Mouse (Mus musculus): ENCODE measurements around the gene Mettl2. TPM values are rescaled to one million over a fixed set of nuclear protein-coding genes. Genes with fewer than 3 reads are reported as not detected.

Gene Mettl2
- polyA plus RNA-seq, 1 experiment from 2014 or later: 53.9 TPM

DNA sequence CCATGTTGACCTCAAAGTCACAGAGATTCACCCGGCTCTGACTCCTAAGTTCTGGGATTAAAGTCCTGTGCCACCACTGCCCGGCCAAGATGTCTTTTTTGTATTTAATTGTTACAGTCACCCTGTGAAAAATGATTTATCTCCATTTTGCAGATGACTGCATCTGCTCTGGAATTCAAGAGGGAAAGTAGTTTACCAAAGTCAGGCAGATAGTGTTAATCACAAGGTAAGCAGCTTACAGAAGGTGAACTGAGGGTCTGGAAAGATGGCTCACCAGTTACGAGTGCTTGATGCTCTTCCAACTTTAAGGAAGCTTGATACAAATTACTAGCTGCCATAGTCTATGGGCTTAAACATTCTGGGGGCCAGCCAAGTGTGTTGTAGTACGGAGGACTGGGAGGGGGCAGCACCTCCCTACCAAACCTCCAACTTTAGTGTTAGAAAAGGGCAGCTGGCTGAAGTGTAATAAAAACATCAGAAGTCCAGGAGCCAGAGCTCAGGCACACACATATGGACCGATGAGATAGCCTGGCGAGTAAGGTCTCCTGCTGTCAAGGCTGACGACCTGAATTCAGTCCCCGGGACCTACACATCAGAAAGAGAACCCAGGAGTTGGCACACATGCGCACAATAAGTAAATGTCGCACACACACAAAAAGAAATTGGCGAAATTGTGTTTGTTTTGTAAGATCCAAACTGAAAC, 18.4 kb downstream of the Mettl2 start:
- Histone ChIP-seq H3K36me3 (replicated peaks) (peaks cover 23% of the 10 kb centered on the region), H3K9me3 (no peaks in the 10 kb centered on the region), H3K27me3 (ENCODE audit: poor library complexity, severe bottlenecking) (no peaks in the 10 kb centered on the region), H3K4me1 (no peaks in the 10 kb centered on the region), H3K27ac (no peak overlapping the region), H3K4me3 (no peak overlapping the region)
- no peak for DNase-seq (ENCODE audit: extremely low spot score, low spot score)
- WGBS: 91% methylated on average over 11 of the region's 11 CpGs

DNA sequence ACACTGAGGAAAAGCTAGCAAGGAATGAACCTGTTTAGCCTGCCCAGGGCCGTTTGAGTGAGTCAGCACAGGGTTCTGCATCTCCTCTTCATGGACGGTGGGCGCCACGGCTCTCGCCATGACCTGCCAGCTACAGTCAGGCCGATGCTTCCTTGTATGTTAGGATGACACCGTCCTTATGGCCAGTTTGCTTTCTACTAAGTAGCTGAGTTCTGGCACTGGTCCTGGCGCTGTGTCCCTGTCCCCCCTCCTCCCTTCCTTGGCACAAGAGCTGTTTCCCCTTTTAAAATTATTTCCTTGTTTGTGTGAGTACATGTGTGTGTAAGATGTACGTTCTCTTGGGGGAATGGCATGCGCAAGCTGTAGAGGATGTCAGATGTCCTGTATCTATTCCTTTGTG, 19.0 kb downstream of the Mettl2 start:
- Histone ChIP-seq H3K27me3 (ENCODE audit: poor library complexity, severe bottlenecking) (0 out of 2 replicates have a peak, but pooled peaks cover under 1% of the 10 kb centered on the region), H3K27ac (no peak overlapping the region), H3K4me3 (no peak overlapping the region), H3K4me1 (no peaks in the 10 kb centered on the region), H3K36me3 (replicated peaks) (peaks cover 17% of the 10 kb centered on the region), H3K9me3 (no peaks in the 10 kb centered on the region)
- DNase-seq (ENCODE audit: extremely low spot score, low spot score): no peak
- 87% methylated on average over 10 of the region's 10 CpGs for WGBS

DNA sequence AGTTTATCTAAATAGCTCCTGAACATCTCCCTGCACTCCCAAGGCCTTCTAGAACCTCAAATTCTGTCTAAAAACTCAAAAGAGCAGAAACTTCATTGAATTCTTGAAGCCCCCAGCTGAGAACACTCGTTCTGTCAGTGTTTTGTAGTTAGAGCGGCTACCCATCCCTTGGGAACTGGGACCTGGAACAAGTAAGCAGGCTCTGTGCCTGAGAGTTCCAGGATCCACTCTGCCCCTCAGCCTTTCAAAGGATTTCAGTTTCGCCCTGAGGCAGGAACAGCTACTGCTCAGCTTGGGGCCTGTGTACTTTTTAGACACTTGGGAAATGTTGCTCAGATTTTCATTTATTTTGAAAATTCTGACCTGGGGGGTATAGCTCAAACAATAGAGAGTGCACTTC, 20.4 kb downstream of the Mettl2 start, which contains the start of gene Gm10842:
Gm10842 (plus strand) TSS at position 301 of the 400 bp plus-strand sequence.
- no peak for DNase-seq (ENCODE audit: extremely low spot score, low spot score)
- WGBS: 77% methylated on average over 3 of the region's 3 CpGs
- no peaks in the 10 kb centered on the region for H3K9me3 ChIP-seq
- peaks cover 5% of the 10 kb centered on the region for H3K36me3 ChIP-seq (replicated peaks)
- H3K4me1 ChIP-seq: peaks cover 11% of the 10 kb centered on the region
- no peak within 1 kb of the TSS for H3K27ac ChIP-seq
- H3K4me3 ChIP-seq: no peak within 1 kb of the TSS
- peaks cover 14% of the 10 kb centered on the region; the same call in 1 of the 2 replicates for H3K27me3 ChIP-seq (ENCODE audit: poor library complexity, severe bottlenecking)

DNA sequence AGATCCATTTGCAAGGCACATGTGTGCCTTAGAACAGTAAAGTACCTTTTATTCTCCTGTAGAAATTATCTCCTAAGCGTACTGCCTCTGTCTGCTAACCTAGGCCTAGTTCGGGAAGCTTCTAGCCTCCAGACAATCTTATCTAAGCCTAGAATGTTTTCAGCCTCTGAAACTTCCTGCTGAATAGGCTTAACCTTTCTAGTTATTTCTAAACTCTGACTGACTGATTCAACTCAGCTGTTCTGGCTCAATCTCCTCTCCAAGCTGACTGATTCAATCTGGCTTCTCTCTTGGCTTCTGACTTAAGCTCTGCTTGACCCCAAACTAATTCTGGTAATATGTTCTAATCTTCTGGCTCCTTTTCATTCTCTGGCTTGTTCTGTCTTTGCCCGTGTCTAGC, 23.1 kb downstream of the Mettl2 start:
- Histone ChIP-seq H3K27ac (no peak overlapping the region), H3K9me3 (no peaks in the 10 kb centered on the region), H3K36me3 (replicated peaks) (no peaks in the 10 kb centered on the region), H3K4me3 (no peak overlapping the region), H3K27me3 (ENCODE audit: poor library complexity, severe bottlenecking) (peaks cover 16% of the 10 kb centered on the region; the same call in 1 of the 2 replicates), H3K4me1 (peaks cover 34% of the 10 kb centered on the region)
- DNase-seq (ENCODE audit: extremely low spot score, low spot score): no peak
- WGBS: 91% methylated on average over 3 of the region's 3 CpGs

DNA sequence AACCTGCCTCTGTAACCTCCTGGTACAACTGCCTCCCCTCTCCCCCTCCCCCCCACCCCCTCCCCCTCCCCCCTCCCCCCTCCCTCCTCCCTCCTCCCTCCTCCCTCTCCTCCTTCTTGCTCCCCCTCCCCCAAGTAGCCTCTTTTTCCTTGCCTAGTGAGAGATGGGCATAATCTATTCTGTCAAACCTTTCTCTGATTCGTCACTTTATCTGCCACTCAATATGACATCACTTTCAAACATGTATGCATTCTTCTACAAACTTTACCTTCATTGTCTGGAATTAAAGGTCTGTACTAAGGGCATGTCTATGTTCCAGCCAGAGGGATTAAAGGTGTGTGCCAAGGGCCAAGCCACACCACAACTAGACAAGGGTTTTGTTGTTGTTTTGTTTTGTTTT, 23.5 kb downstream of the Mettl2 start:
- 92% methylated on average over 1 of the region's 1 CpGs for WGBS
- no peak for DNase-seq (ENCODE audit: extremely low spot score, low spot score)
- H3K9me3 ChIP-seq: no peaks in the 10 kb centered on the region
- peaks cover 38% of the 10 kb centered on the region for H3K4me1 ChIP-seq
- H3K36me3 ChIP-seq (replicated peaks): no peaks in the 10 kb centered on the region
- no peak overlapping the region for H3K27ac ChIP-seq
- peaks cover 16% of the 10 kb centered on the region; the same call in 1 of the 2 replicates for H3K27me3 ChIP-seq (ENCODE audit: poor library complexity, severe bottlenecking)
- H3K4me3 ChIP-seq: no peak overlapping the region

DNA sequence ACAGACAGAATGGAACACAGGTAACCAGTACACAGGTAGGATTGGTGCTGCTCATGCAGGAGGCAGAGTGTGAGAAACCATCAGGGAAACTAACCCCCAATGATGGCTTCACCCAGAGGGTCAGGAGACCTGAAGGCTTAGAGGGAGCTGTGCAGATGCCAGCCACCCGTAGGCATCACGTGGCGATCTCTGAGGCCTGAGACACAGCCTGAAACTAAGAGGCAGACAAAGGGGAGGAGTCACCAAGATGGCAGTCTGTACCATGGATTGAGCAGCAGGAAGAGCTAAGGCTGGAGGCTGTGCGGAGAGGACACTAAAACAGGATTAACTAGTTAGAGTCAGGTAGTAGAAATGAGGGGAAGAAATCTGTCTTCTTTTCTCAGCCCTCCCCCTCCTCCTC, 24.5 kb downstream of the Mettl2 start:
- Histone ChIP-seq H3K4me3 (no peak overlapping the region), H3K36me3 (replicated peaks) (no peaks in the 10 kb centered on the region), H3K27me3 (ENCODE audit: poor library complexity, severe bottlenecking) (peaks cover 16% of the 10 kb centered on the region; the same call in 1 of the 2 replicates), H3K4me1 (peaks cover 46% of the 10 kb centered on the region), H3K27ac (no peak overlapping the region), H3K9me3 (no peaks in the 10 kb centered on the region)
- no peak for DNase-seq (ENCODE audit: extremely low spot score, low spot score)
- WGBS: 65% methylated on average over 4 of the region's 4 CpGs

DNA sequence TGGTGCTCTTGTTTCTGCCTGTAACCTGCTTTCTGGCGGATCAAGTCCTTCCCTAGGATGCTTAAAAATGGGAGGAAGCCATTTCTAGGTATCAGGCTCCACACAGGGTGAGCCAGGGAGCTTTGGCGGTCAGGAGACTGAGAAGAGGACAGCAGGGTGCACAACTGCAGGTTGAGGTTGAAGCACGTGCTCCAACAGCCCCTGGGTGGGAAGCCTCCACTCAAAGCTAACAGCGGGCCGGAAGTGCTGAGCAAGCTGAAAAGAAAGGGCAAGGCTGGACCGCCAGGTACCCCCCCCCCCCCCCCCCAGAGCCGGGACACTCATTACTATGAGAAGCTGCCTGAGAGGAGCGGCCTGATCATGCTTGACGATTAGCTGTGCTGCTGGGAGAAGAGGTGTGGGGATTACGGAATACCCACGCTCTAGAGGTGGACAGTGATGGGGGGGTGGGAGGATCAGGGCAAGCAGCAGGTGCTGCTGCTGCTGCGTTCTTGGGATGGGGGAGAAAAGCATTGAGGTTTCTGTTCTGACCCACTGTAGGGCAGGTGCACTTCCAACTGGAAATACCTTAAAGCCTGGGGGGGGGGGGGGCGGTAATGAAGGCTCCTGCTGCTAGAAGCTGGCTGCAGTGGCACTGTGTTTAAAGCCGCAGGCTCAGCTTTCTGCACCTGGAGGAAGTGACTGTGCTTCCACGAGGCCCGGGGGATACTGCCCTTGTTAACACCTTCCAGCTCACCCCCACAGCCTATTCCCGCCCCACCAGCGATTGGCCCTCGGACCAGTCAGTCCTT, 25.2 kb downstream of the Mettl2 start:
- Histone ChIP-seq H3K4me3 (0 out of 2 replicates have a peak overlapping the region, but pooled peaks have one; percentile 16), H3K27me3 (ENCODE audit: poor library complexity, severe bottlenecking) (peaks cover 16% of the 10 kb centered on the region; the same call in 1 of the 2 replicates), H3K9me3 (no peaks in the 10 kb centered on the region), H3K27ac (0 out of 2 replicates have a peak overlapping the region, but pooled peaks have one; percentile 1), H3K4me1 (peaks cover 53% of the 10 kb centered on the region), H3K36me3 (replicated peaks) (no peaks in the 10 kb centered on the region)
- DNase-seq (ENCODE audit: extremely low spot score, low spot score): no peak
- WGBS: 25% methylated on average over 18 of the region's 19 CpGs

DNA sequence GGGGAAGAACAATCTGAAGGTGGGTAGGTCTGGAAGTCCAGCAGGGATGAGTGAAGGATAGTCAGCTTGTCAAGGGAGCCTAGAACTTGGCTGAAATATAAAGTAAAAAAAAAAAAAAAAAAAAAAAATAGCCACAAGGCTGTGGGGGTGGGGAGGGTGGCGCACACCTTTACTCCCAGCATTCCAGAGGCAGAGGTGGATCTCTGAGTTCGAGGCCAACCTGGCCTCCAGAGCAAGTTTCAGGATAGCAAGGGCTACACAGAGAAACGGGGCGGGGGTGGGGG, 25.7 kb downstream of the Mettl2 start:
- Histone ChIP-seq H3K9me3 (no peaks in the 10 kb centered on the region), H3K27ac (0 out of 2 replicates have a peak overlapping the region, but pooled peaks have one; percentile 1), H3K4me3 (no peak overlapping the region), H3K4me1 (peaks cover 53% of the 10 kb centered on the region), H3K36me3 (replicated peaks) (no peaks in the 10 kb centered on the region), H3K27me3 (ENCODE audit: poor library complexity, severe bottlenecking) (peaks cover 16% of the 10 kb centered on the region; the same call in 1 of the 2 replicates)
- DNase-seq (ENCODE audit: extremely low spot score, low spot score): no peak
- 78% methylated on average over 2 of the region's 4 CpGs for WGBS

DNA sequence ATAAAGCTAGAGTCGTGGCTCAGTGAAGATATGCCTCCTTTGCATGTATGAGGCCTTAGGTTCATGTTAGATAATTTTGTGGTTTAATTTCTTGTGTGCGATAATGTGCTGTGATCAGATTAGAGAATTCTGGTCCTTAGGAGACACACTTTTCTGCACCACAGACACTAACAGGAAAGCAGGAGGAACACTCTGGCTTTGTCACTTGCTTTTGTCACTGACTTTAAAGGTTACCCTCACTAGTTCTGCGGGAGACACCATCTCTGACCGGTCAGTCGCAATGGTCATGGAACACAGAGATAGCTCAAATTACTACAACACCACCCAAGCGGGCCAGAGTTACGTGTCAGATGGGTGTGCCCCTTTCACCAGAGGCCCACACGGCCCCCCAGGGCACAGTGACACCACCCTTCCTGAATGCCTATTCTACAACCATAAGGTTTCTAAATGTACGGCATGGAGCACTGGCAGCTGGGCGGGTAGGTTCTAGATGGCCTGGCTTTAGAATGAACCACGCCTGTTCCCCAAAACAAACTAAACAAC, 26.2 kb downstream of the Mettl2 start:
- H3K27me3 ChIP-seq (ENCODE audit: poor library complexity, severe bottlenecking): peaks cover 16% of the 10 kb centered on the region; the same call in 1 of the 2 replicates
- H3K4me1 ChIP-seq: peaks cover 53% of the 10 kb centered on the region
- 74% methylated on average over 11 of the region's 11 CpGs for WGBS
- H3K4me3 ChIP-seq: no peak overlapping the region
- no peaks in the 10 kb centered on the region for H3K36me3 ChIP-seq (replicated peaks)
- no peak overlapping the region for H3K27ac ChIP-seq
- H3K9me3 ChIP-seq: no peaks in the 10 kb centered on the region
- DNase-seq (ENCODE audit: extremely low spot score, low spot score): no peak

DNA sequence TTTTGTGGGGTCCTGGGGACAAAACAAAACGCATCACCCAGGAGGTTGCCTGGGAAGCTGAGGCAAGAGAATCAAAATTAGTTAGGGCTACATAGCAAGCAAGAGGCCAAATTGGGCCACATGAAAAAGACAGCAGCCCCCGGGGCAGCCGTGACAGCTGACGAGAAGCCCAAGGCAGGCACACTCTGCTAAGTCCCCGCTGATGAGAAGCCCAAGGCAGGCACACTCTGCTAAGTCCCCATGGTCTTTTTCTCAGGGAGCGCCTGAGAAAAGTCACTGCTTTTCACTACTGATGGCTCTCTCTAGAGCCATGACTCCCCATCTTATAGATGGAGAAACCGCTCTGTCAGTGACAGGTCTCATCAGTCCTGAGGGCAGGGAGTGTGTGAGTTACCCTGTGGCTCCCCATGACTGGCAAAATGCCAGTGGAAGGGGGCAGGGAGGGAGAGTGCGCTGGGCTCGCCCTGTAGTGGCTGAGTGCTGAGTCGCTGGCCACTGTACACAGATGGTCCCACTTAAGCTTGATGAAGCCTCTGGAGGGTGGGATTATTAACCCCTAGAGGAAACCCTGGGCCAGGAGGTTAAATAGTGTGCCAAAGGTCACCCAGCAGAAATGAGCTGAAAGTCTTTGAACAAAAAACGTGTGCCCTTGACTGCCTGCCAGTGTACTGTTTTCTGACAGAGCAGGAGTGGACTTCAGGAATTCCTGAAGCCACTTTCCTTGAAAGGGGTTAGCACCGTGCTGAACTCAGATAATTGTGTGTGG, 27.0 kb downstream of the Mettl2 start:
- WGBS: 44% methylated on average over 12 of the region's 12 CpGs
- H3K27me3 ChIP-seq (ENCODE audit: poor library complexity, severe bottlenecking): peaks cover 16% of the 10 kb centered on the region; the same call in 1 of the 2 replicates
- no peak overlapping the region for H3K27ac ChIP-seq
- peak; percentile 43 for DNase-seq (ENCODE audit: extremely low spot score, low spot score)
- H3K4me1 ChIP-seq: peaks cover 53% of the 10 kb centered on the region
- H3K9me3 ChIP-seq: no peaks in the 10 kb centered on the region
- H3K36me3 ChIP-seq (replicated peaks): no peaks in the 10 kb centered on the region
- H3K4me3 ChIP-seq: no peak overlapping the region

DNA sequence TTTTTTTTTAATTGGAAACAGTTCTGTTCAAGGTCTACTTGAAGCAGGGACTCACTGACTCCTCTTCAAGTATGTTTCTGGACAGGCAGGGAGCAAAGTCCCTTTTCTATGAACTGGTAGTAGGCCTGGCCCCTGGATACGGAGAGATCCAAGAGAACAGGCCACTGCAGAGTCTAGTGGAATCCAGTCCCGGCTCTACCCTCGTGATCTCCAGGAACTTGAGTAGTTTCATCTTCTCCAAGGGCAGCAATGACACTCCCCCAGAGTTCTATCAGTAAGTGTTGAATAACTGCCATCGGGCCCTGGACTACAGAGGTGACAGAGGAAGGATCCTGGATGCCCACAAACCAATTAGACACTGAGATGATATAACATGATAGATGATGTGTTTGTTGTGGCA, 29.7 kb downstream of the Mettl2 start:
- WGBS: 72% methylated on average over 4 of the region's 4 CpGs
- H3K9me3 ChIP-seq: no peaks in the 10 kb centered on the region
- H3K4me1 ChIP-seq: peaks cover 49% of the 10 kb centered on the region
- H3K36me3 ChIP-seq (replicated peaks): no peaks in the 10 kb centered on the region
- DNase-seq (ENCODE audit: extremely low spot score, low spot score): no peak
- no peak overlapping the region for H3K27ac ChIP-seq
- H3K27me3 ChIP-seq (ENCODE audit: poor library complexity, severe bottlenecking): peaks cover 9% of the 10 kb centered on the region; the same call in 1 of the 2 replicates
- no peak overlapping the region for H3K4me3 ChIP-seq

DNA sequence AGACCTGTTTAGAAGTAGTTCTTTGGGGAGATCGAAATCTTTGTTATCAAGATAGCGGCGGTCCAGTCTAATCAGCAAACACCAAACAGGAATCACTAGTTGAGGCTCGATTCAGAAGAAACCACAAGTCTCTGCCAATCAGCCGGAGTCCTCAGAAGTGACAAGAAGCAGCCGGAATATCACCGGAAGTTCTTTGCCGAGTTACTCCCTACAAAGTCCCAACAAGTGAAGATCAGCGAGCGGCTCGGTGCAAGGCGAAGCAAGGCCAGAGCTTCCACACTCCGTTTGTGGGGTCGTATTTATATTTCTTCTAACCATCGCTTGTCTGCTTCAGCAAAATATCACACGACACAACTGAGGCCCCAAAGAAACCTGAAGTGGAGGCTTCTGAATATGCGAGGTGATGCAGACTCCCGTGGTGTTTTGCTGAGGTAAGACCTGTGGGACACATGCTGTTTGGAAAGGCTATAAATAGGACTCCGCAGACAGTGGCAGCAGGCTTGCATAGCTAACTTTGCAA, 30.6 kb downstream of the Mettl2 start:
- WGBS: 88% methylated on average over 19 of the region's 19 CpGs

More for the DNA sequence above, 30.6 kb downstream of the Mettl2 start:
- DNase-seq (ENCODE audit: extremely low spot score, low spot score): no peak
- H3K4me3 ChIP-seq: no peak overlapping the region
- no peaks in the 10 kb centered on the region for H3K9me3 ChIP-seq
- no peak overlapping the region for H3K27ac ChIP-seq
- H3K4me1 ChIP-seq: peaks cover 40% of the 10 kb centered on the region
- no peaks in the 10 kb centered on the region for H3K27me3 ChIP-seq (ENCODE audit: poor library complexity, severe bottlenecking)
- no peaks in the 10 kb centered on the region for H3K36me3 ChIP-seq (replicated peaks)
